Mouse (Mus musculus) left cerebral cortex, adult 18-20 months (tissue): ENCODE data around the gene Gm13287. TPM values are rescaled to one million over a fixed set of nuclear protein-coding genes. Genes with fewer than 3 reads are reported as not detected.
"Not testable (repeated sequence)": the region's sequence is repeated elsewhere in the genome, so short reads cannot be mapped to it uniquely, and the experiment has no call there.

ENCODE experiments used
- DNase-seq, 2 experiments: peaks; one replicate each; pipeline ENCODE4 v3.0.0; 2021 to 2022; ENCODE audit warnings: low spot score in 2 of 2, mixed read lengths in 1 of 2
- long read RNA-seq, 2 experiments: library from polyadenylated mRNA; stranded (forward); transcript quantifications; one replicate each; pipeline ENCODE4 v2.0.0; 2021
- total RNA-seq, 2 experiments: library from RNA; stranded (reverse); gene quantifications; 2 replicates each; pipeline ENCODE4 v1.2.3; 2021

The Gm13287 gene
- total RNA-seq = not detected
- long read RNA-seq, experiment 1 = 0 reads
- long read RNA-seq, experiment 2 = 0 reads

GRCm38 (mm10) chr4:88802954-88803353 is at the start of gene Gm13287:
Gene Gm13287 (plus strand): TSS chr4:88803254.
- DNase-seq = not testable (repeated sequence)

GRCm38 (mm10) chr4:88754818-88755340 is 48.2 kb upstream of the Gm13287 start, which contains the start of gene Gm13271:
Gene Gm13271 (plus strand): TSS chr4:88754868.
- peak; percentile 53 to 61 for DNase-seq

- not testable (repeated sequence) for DNase-seq
Measured at GRCm38 (mm10) chr4:88756581-88757513, 46.2 kb upstream of the Gm13287 start.

- peak; percentile 80 to 89 for DNase-seq
Measured at GRCm38 (mm10) chr4:88757628-88758031, 45.4 kb upstream of the Gm13287 start.

- not testable (repeated sequence) for DNase-seq
Measured at GRCm38 (mm10) chr4:88758751-88759150, 44.3 kb upstream of the Gm13287 start.

GRCm38 (mm10) chr4:88759610-88760268 is 43.3 kb upstream of the Gm13287 start, which contains the start of gene Gm13283:
Gene Gm13283 (plus strand): TSS chr4:88760119.
- DNase-seq = not testable (repeated sequence)

GRCm38 (mm10) chr4:88760431-88760830 is 42.6 kb upstream of the Gm13287 start:
- DNase-seq = peak; percentile 34 to 36

GRCm38 (mm10) chr4:88761776-88762175 is 41.3 kb upstream of the Gm13287 start:
- DNase-seq = peak; percentile 52 to 56

GRCm38 (mm10) chr4:88762341-88762740 is 40.7 kb upstream of the Gm13287 start:
- not testable (repeated sequence) for DNase-seq

- not testable (repeated sequence) for DNase-seq
Measured at GRCm38 (mm10) chr4:88763384-88764018, 39.6 kb upstream of the Gm13287 start.

- DNase-seq = not testable (repeated sequence)
Measured at GRCm38 (mm10) chr4:88773534-88773933, 29.5 kb upstream of the Gm13287 start, which contains the start of gene Gm13290. Gene Gm13290 (plus strand): TSS chr4:88773834.

- DNase-seq = not testable (repeated sequence)
Measured at GRCm38 (mm10) chr4:88776622-88777021, 26.4 kb upstream of the Gm13287 start, which contains the start of gene Gm13289. Gene Gm13289 (plus strand): TSS chr4:88776922.

GRCm38 (mm10) chr4:88779550-88779949 is 23.5 kb upstream of the Gm13287 start, which contains the start of gene Gm13272:
Gene Gm13272 (plus strand): TSS chr4:88779850.
- DNase-seq = not testable (repeated sequence)

GRCm38 (mm10) chr4:88780320-88780719 is 22.7 kb upstream of the Gm13287 start:
- DNase-seq = not testable (repeated sequence)

GRCm38 (mm10) chr4:88781831-88782230 is 21.2 kb upstream of the Gm13287 start, which contains the start of gene Ifnz:
Gene Ifnz (plus strand): TSS chr4:88782131.
- DNase-seq = not testable (repeated sequence)

- not testable (repeated sequence) for DNase-seq
Measured at GRCm38 (mm10) chr4:88782335-88782734, 20.7 kb upstream of the Gm13287 start.

GRCm38 (mm10) chr4:88785409-88785808 is 17.6 kb upstream of the Gm13287 start, which contains the start of gene Gm13276:
Gene Gm13276 (plus strand): TSS chr4:88785709.
- DNase-seq = not testable (repeated sequence)

GRCm38 (mm10) chr4:88788402-88788801 is 14.7 kb upstream of the Gm13287 start, which contains the start of gene Gm13277:
Gene Gm13277 (plus strand): TSS chr4:88788632.
- peak; percentile 48 to 55 for DNase-seq

GRCm38 (mm10) chr4:88791250-88791649 is 11.8 kb upstream of the Gm13287 start, which contains the start of gene Gm13278:
Gene Gm13278 (plus strand): TSS chr4:88791550.
- not testable (repeated sequence) for DNase-seq
